Mouse (Mus musculus) adrenal gland, postnatal 36 days (tissue): ENCODE data around the gene Ugt1a6a. TPM values are rescaled to one million over a fixed set of nuclear protein-coding genes. Genes with fewer than 3 reads are reported as not detected.
"Not testable (repeated sequence)": the region's sequence is repeated elsewhere in the genome, so short reads cannot be mapped to it uniquely, and the experiment has no call there.

Experiments used
- DNase-seq, 2 experiments: peaks; one replicate each; pipeline ENCODE4 v3.0.0; 2021; ENCODE audit warnings: mixed read lengths in 1 of 2
- total RNA-seq, 2 experiments: library from RNA; stranded (reverse); gene quantifications; 2 replicates each; pipeline ENCODE4 v1.2.3; 2021

The Ugt1a6a gene
- total RNA-seq, 2 experiments from 2014 or later = 15.0 to 15.7 TPM

DNA sequence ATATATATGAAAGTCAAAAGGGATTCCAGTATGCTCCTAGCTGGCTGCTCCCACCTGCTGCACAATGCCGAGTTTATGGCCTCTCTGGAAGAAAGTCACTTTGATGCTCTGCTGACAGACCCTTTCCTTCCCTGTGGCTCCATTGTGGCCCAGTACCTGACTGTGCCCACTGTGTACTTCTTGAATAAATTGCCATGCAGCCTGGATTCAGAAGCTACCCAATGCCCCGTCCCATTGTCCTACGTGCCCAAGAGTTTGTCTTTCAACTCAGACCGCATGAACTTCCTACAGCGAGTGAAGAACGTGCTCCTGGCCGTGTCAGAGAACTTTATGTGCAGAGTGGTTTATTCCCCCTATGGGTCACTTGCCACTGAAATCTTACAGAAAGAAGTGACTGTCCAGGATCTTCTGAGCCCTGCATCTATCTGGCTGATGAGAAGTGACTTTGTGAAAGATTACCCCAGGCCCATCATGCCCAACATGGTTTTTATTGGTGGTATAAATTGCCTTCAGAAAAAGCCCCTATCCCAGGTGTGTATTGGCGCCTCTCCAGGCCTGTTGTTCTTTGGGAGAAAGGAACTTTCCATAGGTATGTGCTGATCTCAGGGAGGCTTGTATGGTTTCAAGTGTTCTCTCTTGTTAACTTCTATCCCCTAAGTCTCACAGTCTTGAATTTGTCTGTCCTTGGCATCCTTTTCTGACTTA lies 77.9 kb downstream of the Ugt1a6a start:
- no peak for DNase-seq

DNA sequence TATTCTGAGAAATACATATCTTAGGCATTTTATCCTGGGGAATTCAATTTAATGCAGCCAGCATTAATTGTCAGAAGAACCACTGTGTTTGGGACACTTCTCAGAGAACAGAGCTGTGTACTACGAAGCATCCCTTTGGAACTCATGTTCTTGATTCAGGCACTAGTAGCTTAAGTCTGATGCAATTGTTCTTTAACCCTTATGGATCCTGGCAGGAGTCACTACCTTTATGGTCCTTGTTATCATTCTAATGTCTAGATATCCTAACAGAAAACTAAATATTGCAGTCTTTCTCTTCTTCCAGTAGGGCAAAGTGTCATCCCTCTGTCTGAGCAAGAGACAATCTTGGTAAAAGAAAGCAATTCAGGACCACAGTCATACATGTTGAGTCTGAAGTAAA lies 78.5 kb downstream of the Ugt1a6a start:
- no peak for DNase-seq

DNA sequence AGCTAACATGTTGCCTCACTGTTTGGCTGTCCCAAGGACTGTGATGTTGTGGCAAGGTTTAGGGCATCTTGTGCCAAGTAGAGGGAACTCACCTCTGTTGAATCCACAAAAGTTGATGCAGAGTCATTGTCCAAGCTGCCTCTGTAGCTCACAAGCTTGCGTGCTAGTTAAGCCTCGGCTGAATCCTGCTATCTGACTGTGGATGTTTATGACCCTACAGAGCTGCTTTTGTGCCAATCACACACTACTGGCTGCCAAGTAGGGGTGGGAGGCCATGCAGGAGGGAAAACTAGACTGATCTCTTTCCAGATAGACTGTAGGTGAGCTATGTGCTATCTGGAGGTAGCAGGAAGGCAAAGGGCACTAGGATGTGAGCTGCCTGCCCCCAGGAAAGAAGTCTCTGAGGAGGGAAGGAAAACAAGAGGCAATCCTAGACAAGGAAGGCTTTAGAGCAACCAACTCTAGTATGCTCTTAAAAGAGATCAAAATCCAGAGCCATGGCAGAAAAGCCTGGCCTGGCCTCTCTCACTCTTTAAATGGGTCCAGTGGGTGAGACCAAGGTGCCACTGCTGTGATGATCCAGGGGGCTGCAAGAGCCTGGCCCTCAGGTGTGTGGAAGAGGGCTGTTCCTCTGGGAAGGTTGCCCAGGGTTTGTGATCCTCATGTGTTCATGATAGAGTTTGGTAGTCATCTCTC lies 79.3 kb downstream of the Ugt1a6a start:
- DNase-seq = no peak

DNA sequence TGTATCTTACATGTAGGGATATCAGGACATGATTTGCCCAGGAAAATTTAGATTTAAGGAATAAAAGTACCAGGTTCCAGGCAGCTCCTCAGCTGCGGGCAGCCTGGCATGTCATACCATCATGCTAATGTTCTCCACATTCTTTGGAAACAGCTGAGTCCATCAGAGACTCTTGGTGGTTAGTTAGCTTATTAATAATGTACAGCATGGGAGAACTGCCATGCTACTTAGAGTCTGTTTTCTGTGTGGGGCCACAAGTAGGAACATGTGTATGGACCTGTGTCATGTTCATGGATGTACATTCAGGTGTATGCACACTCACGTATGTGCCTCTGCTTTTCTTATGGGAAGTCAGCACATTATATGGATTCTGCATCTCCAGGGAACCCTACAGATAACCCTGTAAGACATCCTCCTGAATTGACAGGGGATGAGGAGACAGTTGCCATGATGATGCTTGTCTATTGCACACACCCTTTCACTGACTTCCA lies 79.9 kb downstream of the Ugt1a6a start:
- no peak for DNase-seq

DNA sequence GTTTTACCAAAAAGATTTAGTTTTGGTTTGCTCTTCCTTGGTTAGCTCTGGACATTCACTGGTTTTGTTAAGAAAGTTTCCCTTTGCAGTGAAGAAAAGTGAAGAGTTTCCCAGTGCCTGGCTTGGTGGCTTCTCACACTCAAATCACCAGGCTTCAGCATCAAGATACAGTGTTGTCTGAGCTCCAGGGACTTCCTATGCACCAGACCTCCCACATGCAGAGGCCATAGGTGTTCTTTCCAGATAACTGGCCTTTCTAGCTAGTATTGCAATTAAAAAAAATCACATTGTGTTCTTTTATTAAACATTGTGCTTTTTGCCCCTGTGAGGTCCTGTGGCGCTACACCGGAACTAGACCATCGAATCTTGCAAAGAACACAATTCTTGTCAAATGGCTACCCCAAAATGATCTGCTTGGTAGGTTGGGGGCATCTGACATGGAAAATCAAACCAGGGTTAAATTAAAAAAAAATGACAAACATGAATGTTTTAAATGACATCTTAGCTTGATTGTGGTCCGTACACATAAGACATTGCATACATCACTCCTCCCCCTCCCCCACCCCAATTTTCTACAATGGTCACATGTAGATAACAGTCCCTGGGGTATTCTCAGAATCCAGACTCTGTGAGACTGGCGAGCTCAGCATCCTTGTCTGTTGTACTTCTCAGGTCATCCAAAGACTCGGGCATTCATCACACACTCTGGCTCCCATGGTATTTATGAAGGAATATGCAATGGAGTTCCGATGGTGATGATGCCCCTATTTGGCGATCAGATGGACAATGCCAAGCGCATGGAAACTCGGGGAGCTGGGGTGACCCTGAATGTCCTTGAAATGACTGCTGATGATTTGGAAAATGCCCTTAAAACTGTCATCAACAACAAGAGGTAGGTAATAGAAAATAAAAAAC lies 81.1 kb downstream of the Ugt1a6a start:
- DNase-seq = no peak

DNA sequence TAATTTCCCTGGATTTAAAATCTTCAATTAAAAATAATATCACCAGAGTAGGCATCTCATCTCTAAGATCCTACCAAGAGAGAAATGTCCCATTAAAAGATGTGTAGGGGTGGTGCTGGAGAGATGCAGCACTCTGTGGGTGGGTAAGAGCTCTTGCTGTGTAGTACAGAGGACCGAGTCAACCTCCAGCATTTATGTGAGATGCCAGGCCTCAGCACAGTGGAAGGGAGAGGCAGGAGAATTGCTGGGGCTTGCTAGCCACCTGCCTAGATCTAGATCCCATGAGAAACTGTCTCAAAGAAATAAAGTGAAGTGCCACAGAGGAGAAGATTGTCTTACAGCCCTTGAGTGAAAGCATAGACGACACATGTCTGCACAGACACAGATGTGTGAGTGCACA lies 81.9 kb downstream of the Ugt1a6a start:
- DNase-seq = no peak

DNA sequence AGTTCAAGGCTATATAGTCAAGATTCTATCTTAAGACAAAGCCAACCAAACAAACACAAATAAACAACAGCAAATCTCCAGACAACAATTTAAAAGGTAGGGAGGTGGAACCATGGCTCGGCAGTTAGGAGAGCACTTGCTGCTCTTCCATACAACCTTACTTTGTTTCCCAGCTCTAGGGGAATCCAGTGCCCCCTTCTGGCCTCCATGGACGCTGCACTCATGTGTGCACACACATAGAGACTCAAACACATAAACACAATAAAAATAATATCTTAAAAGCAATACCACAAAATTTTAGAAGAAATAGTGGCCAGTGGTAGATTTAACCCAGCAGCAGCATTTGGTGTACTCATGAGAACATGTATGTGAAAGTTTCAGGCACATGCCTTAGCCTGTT lies 82.5 kb downstream of the Ugt1a6a start:
- DNase-seq = no peak

DNA sequence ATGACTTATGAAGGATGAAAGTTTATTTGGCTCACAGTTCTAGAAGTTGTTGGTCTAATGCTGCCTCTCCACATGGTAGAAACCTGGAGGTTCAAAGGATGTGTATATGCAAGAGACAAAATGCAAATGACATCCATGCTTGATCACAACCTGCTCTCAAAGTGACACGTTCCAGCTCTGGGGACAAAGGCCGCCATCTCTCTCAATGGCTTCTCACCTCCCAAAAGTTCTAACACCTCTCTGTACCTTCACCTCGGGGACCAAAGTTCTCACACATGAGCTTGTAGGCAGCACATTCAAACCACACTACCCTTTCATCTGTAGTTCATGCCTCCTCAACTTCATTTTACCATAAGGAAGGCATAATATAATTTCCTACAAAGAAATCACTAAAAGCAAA lies 83.0 kb downstream of the Ugt1a6a start:
- DNase-seq = no peak

DNA sequence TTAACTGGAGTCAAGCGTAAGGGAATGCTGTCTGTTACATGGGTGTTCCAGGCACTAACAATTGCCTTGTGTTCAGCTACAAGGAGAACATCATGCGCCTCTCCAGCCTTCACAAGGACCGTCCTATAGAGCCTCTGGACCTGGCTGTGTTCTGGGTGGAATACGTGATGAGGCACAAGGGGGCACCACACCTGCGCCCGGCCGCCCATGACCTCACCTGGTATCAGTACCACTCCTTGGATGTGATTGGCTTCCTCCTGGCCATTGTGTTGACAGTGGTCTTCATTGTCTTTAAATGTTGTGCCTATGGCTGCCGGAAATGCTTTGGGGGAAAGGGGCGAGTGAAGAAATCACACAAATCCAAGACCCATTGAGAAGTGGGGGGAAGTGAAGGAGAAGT lies 83.4 kb downstream of the Ugt1a6a start:
- DNase-seq = no peak

DNA sequence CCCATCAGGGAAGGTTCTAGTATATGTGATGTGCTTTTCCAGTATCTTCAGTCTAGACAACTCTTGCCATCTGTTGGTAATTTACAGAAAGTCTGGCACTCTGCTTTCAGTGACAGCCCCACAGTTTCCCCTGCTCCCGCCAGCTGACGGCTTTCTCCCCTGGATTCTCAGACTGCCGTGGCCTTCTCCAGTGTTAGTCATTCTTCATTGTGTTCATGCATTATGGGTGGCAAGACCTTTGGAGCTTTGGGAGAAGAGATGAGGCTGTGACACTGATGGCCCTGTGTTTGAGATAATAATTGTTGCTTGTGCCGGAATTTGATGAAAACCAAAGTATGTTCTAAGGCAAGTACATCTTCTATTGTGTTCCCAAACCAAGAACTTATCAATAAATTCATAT lies 84.0 kb downstream of the Ugt1a6a start:
- no peak for DNase-seq

DNA sequence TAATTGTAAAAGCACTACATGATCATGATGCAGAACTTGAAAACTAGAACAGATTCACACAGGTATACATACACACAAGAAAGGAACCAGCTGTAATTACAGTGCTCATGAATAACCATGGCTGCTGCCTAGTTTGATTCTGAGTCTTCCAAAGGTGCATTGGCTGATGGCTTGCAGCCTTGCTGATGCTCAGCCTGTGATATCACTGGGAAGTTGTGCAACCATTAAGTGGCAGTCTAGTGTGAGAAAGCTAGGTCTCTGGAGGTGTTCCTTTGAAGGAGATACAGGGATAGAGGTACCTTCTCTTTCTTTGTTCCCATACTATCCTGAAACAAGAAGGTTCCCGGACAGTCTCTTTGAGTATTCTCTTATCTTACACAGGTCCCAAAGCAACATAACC lies 84.4 kb downstream of the Ugt1a6a start:
- DNase-seq = no peak

DNA sequence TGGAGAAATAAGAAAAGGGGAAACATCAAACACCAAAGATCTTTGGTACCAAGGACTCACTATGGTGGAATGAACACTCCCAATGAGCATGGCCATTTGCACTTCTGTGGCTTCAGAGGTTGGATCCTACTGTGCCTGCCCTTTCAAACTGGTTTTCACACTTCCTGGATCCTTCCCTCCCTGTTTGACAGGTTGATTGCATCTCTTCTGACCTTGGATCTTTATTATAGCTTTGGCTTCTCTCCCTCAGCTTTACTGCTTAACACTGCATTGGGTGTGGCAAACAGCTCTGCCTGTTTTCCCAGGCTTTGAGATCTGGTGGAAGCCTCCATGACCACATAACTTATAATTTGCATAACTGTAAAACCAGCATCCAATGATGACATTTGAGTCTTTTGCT lies 85.7 kb downstream of the Ugt1a6a start:
- DNase-seq = no peak

DNA sequence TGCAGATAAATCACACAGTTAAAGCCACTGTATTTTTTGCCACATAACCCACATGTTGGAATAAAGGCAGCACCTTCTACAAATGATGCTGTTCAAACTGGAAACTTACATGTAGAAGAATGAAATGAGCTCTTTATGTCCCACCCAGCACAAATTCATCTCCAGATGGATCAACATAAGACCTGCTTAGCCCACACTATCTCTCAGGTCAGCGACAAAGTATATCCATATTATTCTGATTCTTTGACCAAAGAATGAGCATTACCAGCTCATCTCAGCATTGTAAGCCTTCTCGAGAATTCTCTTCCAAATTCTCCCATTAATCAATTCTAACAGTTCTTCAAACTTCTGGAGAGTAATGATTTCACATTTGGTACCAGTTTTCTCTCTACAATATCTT lies 87.6 kb downstream of the Ugt1a6a start:
- no peak for DNase-seq

DNA sequence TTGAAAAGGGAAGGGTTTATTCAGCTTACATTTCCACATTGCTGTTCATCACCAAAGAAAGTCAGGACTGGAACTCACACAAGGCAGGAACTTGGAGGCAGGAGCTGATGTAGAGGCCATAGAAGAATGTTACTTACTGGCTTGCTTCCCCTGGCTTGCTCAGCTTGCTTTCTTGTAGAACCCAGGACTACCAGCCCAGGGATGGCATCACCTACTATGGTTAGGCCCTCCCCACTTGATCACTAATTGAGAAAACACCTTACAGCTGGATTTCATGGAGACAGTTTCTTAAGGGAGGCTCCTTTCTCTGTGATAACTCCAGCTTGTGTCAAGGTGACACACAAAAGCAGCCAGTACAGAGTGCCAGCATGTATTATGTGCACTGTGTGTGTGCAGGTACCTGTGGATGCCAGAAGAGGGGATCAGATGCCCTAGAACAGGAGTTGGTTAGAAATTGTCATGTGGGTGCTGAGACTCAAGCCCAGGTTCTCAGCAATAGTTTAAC lies 88.5 kb downstream of the Ugt1a6a start:
- not testable (repeated sequence) for DNase-seq

DNA sequence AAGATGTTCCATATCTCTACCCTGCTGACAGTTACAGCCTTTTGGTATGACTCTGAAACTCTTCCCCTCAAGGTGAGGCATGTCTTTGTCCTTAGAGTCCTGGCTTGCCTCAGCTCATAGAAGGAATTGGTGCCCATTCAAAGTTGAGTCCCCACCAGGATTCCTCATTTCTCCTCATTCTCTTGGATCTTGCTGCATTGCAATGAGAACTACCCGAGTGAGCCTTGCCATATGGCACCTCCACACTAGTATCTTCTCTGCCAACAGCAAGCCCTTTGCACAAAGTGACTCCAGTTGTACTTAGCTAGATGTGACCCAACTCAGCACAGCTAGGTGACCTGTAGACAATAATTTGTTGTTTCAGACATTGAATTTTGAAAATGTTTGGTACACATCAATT lies 89.0 kb downstream of the Ugt1a6a start:
- DNase-seq = no peak

DNA sequence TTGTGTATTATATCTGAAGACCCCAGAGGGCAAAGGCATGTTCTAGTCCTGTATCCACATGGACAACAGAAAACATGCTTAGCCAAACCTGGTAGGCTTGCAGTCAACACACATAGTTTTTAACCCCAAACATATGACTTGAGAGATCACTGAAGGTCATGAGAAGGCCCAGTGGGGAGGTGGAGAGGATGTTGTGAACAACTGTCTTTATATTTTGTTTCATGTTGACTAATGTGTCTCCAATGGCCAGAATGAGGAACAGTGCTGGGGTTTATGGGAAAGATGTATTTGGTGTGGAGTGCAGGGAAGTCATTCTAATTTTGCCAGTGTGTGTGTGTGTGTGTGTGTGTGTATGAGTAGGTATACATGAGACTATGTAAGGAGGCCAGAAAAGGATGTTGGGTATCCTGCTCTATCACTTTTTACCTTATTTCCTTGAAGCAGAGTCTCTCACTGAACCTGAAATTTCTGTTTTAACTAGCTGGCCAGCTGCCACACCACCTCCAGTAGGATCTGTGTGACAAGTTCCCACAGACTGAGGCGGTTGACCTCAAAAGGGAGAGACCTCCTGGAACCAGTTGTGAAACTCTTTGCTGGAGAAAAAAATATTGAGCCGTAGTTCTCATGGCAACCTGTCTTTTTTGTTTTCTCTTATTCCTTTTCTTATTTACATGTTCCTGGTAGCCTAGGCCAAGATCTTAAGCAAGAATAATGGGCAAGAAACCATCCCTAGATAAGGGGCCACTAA lies 89.6 kb downstream of the Ugt1a6a start:
- peak; percentile 60 to 67 for DNase-seq

DNA sequence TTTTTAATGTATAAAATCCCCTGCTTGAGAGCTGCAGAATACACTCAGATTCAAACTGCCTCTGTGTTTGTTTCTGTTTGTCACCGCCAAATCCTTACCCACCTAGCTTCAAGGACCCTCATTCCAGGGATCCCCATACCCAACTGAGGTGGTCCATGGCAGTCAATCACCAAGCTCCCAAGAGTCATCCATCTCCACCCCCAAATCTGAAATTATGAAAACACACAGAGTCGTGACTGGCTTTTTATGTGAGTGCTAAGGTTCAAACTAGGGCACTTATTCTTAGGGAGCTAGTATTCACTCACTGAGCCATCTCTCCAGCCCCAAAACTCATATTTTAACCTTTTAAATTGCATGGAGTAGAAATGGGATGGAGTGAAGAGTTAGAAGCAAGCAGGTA lies 90.7 kb downstream of the Ugt1a6a start:
- not testable (repeated sequence) for DNase-seq

DNA sequence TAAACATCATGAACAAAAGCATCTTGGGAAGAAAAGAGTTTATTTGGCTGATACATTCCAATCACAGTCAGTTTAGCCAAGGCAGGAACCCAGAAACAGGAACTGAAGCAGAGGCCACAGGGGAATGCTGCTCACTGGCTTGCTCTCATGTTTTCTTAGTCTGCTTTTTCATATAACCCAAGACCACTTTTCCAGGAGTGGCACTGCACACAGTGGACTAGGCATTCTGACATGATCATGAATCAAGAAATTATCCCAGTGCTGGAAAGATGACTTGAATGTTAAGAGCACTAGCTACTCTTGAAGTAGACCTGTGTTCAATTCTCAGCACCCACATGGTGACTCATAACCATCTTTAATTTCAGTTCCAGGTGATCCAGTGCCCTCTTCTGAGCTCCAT lies 91.1 kb downstream of the Ugt1a6a start:
- no peak for DNase-seq

DNA sequence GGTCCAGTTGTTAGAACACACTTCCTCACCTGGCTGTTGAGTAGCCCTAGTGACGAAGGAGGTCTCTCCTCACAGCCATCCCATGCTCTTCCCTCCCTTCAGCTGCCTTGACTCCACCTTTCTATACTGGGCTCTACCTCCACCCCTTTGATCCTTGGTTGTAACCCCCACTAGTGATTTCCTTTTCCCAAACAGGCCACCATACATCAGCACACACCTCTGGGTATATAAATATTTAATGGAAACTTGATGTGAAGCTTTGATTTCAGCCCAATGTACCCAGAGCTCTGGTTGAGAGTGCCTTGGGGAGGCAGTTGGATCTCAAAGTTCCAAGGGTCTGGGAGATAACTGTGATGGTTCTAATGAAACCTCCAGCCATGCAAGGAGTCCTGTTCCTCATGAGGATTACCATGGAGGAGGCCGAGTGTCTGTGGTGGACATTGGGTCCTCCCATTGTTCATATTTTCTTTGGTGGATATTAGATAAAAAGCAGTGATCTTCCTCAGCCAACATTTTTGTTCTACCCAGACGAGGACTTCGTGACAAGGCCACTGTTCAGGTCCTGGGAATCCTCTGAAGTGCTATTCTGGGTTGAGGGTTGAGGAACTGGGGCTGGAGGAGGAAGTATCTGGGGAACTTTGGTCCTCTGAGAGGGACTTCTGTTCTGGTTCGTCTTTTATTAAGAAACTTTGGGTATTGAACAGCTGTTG lies 92.2 kb downstream of the Ugt1a6a start, which contains the start of gene Mroh2a:
TSS of gene Mroh2a (plus strand) at position 317 of the 710 bp plus-strand sequence.
- DNase-seq = no peak

DNA sequence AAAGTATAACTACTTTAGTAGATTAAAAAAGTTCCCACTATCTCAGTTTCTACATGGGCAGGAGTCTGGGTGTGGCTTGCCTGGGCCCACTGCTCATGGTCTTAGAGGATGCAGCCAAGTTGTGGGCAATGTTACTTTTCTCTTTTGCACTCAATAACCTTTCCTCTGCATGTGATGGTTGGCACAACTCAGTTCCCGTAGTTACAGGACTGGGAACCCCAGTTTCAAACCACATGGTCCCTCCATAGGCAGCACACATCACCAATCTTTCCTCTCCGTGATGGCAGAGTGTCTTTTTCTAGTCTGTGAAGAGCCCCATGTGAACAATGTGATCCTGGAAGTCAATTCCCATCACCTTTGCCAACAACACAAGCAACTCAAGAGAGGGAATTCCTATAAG lies 92.9 kb downstream of the Ugt1a6a start:
- DNase-seq = no peak

DNA sequence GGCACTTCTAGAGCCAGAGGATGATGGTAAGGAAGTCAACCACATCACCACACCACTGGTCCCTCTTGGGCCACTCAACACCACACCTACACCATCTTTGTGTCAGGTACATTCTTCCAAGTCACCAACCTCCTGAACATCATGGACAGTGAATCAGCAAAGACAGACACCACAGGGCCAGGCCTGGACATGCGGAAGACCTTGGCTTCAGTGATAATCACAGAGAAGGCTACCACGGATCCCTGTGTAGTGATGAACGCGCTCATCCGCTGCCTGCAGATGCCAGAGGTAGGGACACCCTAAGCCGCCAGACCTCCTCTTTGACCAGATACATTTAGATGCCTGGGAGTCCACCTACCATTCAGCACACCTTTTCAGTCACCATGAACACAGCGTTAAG lies 93.5 kb downstream of the Ugt1a6a start:
- DNase-seq = no peak
